In the genomic region with DNA sequence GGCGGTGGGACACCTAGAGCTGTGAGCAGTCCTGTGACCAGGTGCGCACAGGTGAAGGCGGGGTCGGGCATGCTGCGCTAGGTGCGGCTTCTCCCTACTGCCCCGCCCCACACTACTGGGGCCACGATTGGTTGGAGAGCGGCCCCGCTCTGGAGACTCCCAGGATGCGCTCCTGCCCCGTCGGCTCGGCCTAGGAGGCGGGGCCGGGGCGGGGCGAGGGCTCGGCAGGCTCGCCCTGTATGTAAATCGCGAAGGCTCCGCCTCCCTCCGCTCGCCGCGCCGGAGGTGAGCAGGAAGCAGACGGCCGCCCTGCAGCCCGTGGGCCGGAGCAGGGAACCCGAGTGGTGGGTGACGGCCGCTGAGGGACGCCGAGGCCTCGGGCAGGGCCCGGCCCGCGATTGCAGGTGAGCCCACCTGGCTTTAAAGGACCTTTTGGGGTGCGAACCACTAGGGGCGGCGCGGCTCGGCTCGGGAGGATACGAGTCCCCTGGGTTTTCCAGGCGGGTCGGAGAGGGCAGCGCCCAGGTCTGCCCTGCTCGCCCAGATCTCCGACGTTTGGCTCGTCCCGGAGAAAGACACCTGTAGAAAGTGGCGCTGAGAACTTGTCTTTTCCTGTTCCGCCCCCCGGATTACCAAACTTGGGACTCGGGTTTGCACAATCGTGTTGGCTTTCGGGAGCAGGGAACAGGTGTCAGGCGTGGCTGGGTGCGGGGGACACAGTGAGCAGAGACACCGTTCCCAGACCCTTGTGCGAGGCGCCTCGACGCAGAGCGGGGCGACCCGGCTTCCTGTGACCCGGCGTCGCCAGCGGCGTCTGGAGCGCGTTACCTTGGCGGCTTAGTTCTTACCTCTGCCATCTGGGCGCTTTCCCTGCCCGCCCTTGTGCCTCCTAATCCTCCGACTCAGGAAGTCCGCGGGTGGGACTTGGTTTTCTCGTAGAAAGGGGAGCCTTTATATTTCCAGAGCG, we compare ENCODE assay signal across 8 mouse cellular contexts. TPM values are rescaled to one million over a fixed set of nuclear protein-coding genes. Genes with fewer than 3 reads are reported as not detected.
DNase-seq lines count a peak whose midpoint lies in the region; ATAC-seq and TF ChIP-seq lines count a peak whose summit lies in the region.

A gene (plus strand): TSS at position 276 of the 967 bp plus-strand sequence.

- peaks cover 17% of the 10 kb centered on the region; the same call in 1 of the 2 replicates for H3K36me3 ChIP-seq in intestine, postnatal 0 days (ENCODE audit: control insufficient read depth, insufficient read depth)
- H3K36me3 ChIP-seq in liver, embryonic 13.5 days = peaks cover 34% of the 10 kb centered on the region
- H3K36me3 ChIP-seq in splenic B cell, adult 2 months (ENCODE audit: control insufficient read depth, insufficient read depth, low read length, poor library complexity, severe bottlenecking) = peaks cover 3% of the 10 kb centered on the region; the same call in 1 of the 2 replicates

- H3K4me2 ChIP-seq in intestine, postnatal 0 days (replicated peaks; ENCODE audit: low read depth) = peak within 1 kb of the TSS; percentile 90
- peak within 1 kb of the TSS; percentile 91 for H3K4me2 ChIP-seq in liver, embryonic 13.5 days

- under 1% methylated on average over 87 of the region's 87 CpGs for WGBS in intestine, postnatal 0 days
- under 1% methylated on average over 84 of the region's 87 CpGs for WGBS in liver, embryonic 13.5 days (ENCODE audit: insufficient replicate concordance)

- peak within 1 kb of the TSS; percentile 97 for H3K27ac ChIP-seq in intestine, postnatal 0 days (ENCODE audit: low read depth, low read length)
- peak within 1 kb of the TSS; percentile 74 for H3K27ac ChIP-seq in liver, embryonic 13.5 days

- H3K9me3 ChIP-seq in intestine, postnatal 0 days (ENCODE audit: control insufficient read depth) = no peaks in the 10 kb centered on the region
- H3K9me3 ChIP-seq in liver, embryonic 13.5 days (replicated peaks) = no peaks in the 10 kb centered on the region

- peak; percentile 95 for ATAC-seq in granulocyte monocyte progenitor cell, adult 5-6 weeks (replicated peaks; ENCODE audit: poor library complexity, severe bottlenecking)
- peak; percentile 96 for ATAC-seq in intestine, postnatal 0 days
- ATAC-seq in liver, embryonic 13.5 days (ENCODE audit: low read depth) = peak; percentile 96

- TF ChIP-seq CTCF in intestine, postnatal 0 days (IDR thresholded peaks at IDR 0.05; ENCODE audit: low read depth) = no peak; the same call in 1 of the 2 replicates

- DNase-seq in layer of hippocampus, adult 11-12 months (ENCODE audit: low spot score) = peak; percentile 66
- DNase-seq in layer of hippocampus, adult 9-10 months (ENCODE audit: low spot score) = no peak
- DNase-seq in embryo, embryonic 10.5 days (ENCODE audit: low spot score) = peak; percentile 92
- peak; percentile 86 for DNase-seq in liver, embryonic 13.5 days
- peak; percentile 68 to 76 for DNase-seq in natural killer cell, adult 2 months (ENCODE audit: low spot score in 2 of 2)
- DNase-seq in splenic B cell, adult 2 months (ENCODE audit: low read depth, low spot score) = peak; percentile 88

- peaks cover 14% of the 10 kb centered on the region for H3K4me1 ChIP-seq in intestine, postnatal 0 days (replicated peaks; ENCODE audit: control insufficient read depth, insufficient read depth, low read length)
- H3K4me1 ChIP-seq in liver, embryonic 13.5 days (replicated peaks) = peaks cover 51% of the 10 kb centered on the region

- H3K27me3 ChIP-seq in intestine, postnatal 0 days (replicated peaks; ENCODE audit: control insufficient read depth, insufficient read depth, low read length) = no peaks in the 10 kb centered on the region
- H3K27me3 ChIP-seq in liver, embryonic 13.5 days = no peaks in the 10 kb centered on the region; the same call in 1 of the 2 replicates
- no peaks in the 10 kb centered on the region for H3K27me3 ChIP-seq in splenic B cell, adult 2 months (ENCODE audit: control insufficient read depth, insufficient read depth, low read length, poor library complexity, severe bottlenecking)

- H3K9ac ChIP-seq in intestine, postnatal 0 days (ENCODE audit: low read depth, low read length) = peak within 1 kb of the TSS; percentile 83
- peak within 1 kb of the TSS; percentile 88 for H3K9ac ChIP-seq in liver, embryonic 13.5 days

- H3K4me3 ChIP-seq in intestine, postnatal 0 days (ENCODE audit: low read depth, low read length) = peak within 1 kb of the TSS; percentile 81
- H3K4me3 ChIP-seq in liver, embryonic 13.5 days (replicated peaks) = peak within 1 kb of the TSS; percentile 83

RNA-seq across cellular contexts. Expression of the gene that starts here (rescaled TPM):
- total RNA-seq in granulocyte monocyte progenitor cell, adult 5-6 weeks (2014; fragmentation: Nextera tagmentation) = 4.2 and 11.3 TPM in 2 replicates
- total RNA-seq in granulocyte monocyte progenitor cell, adult 5-6 weeks (2017) = 2.8 and 4.1 TPM in 2 replicates
- 60.5 and 61.8 TPM in 2 replicates for polyA plus RNA-seq in intestine, postnatal 0 days (2015; fragmentation: Nextera tagmentation; extraction: Ambion mirVana)
- 9.8 and 10.2 TPM in 2 replicates for polyA plus RNA-seq in liver, embryonic 13.5 days (2015; fragmentation: Nextera tagmentation; extraction: Ambion mirVana)
